Mouse (Mus musculus) embryonic facial prominence, embryonic 12.5 days (tissue): ENCODE measurements at regions not wholly inside any gene's neighbourhood (a gene's known extent, or its start where the extent isn't known, plus 50 kb on each side); places are given as distances from the start of the nearest gene placed in this dataset. TPM values are rescaled to one million over a fixed set of nuclear protein-coding genes. Genes with fewer than 3 reads are reported as not detected.

ENCODE experiments used
- ATAC-seq: fragments of 200-750 bp; cut with Nextera tagmentation; 2 replicates; pipeline ENCODE4 v1.8.0; 2017; ENCODE audit not compliant: insufficient number of reproducible peaks, insufficient read depth, low FRiP score, low TSS enrichment
- H3K27ac ChIP-seq: fragments of 300-500 bp; sonication (generic); 2 replicates; pipeline ENCODE4 v1.5.1; 2016; ENCODE audit warnings: mild to moderate bottlenecking
- H3K27me3 ChIP-seq: fragments of 300-500 bp; sonication (generic); 2 replicates; pipeline ENCODE4 v1.6.1; 2016; ENCODE audit warnings: mild to moderate bottlenecking, moderate library complexity
- H3K36me3 ChIP-seq: fragments of 300-500 bp; sonication (generic); 2 replicates; pipeline ENCODE4 v1.6.1; 2016; ENCODE audit warnings: mild to moderate bottlenecking
- H3K4me1 ChIP-seq: fragments of 300-500 bp; sonication (generic); 2 replicates; pipeline ENCODE4 v1.6.1; 2016
- H3K4me2 ChIP-seq: fragments of 300-500 bp; sonication (generic); replicated peaks from 2 replicates; pipeline ENCODE4 v1.6.1; 2016; ENCODE audit warnings: mild to moderate bottlenecking, moderate library complexity
- H3K4me3 ChIP-seq: fragments of 300-500 bp; sonication (generic); 2 replicates; pipeline ENCODE4 v1.5.1; 2016; ENCODE audit warnings: mild to moderate bottlenecking
- H3K9ac ChIP-seq: fragments of 300-500 bp; sonication (generic); 2 replicates; pipeline ENCODE4 v1.6.1; 2016; ENCODE audit warnings: mild to moderate bottlenecking, moderate library complexity
- H3K9me3 ChIP-seq: fragments of 300-500 bp; sonication (generic); 2 replicates; pipeline ENCODE4 v1.6.1; 2016; ENCODE audit warnings: mild to moderate bottlenecking, moderate library complexity
- WGBS: fragments of 180-500 bp; shearing (Covaris S2); methylation state at CpG from one replicate; pipeline ENCODE4 v1.1.7; 2016; 5-methylcytosine and 5-hydroxymethylcytosine counted together
- microRNA-seq: library from miRNA; unstranded; fragments of <30 nt; microRNA quantifications from one replicate; pipeline ENCODE4, GENCODE M21; 2017

GRCm38 (mm10) chr3:34974371-34974770 lies 324.2 kb downstream of the Sox2 start:
- no peaks in the 10 kb centered on the region for H3K36me3 ChIP-seq
- H3K4me1 ChIP-seq = no peaks in the 10 kb centered on the region
- H3K27me3 ChIP-seq = no peaks in the 10 kb centered on the region
- no peak for ATAC-seq
- no peak overlapping the region for H3K9ac ChIP-seq
- no peaks in the 10 kb centered on the region for H3K9me3 ChIP-seq
- no peak overlapping the region for H3K4me3 ChIP-seq
- WGBS = 80% methylated on average over 7 of the region's 7 CpGs
- H3K27ac ChIP-seq = no peak overlapping the region
- no peak overlapping the region for H3K4me2 ChIP-seq

Small RNA genes lying in the stretch of these regions (microRNA-seq; reads per million reads assigned to microRNA genes)
- gene Mir6378 = not detected
